Mouse (Mus musculus) granulocyte monocyte progenitor cell, adult 5-6 weeks (primary cell): Measurements from ENCODE around the gene Rps6ka4. TPM values are rescaled to one million over a fixed set of nuclear protein-coding genes. Genes with fewer than 3 reads are reported as not detected.

Experiments
- ATAC-seq: replicated peaks from 2 replicates; pipeline ENCODE4 v1.8.0; 2016; ENCODE audit warnings: mild to moderate bottlenecking, moderate TSS enrichment, inconsistent platforms; ENCODE audit not compliant: poor library complexity, severe bottlenecking
- total RNA-seq, 2 experiments: library from RNA; stranded (forward) in 1 of 2; stranded (reverse) in 1 of 2; fragments of 200-712, 200-1000 nt in 1 of 2; fragments of >200 nt in 1 of 2; fragmentation: Nextera tagmentation in 1 of 2; gene quantifications; 2 replicates each; pipeline ENCODE4 v1.2.3; 2014 to 2017

Gene Rps6ka4
- total RNA-seq, 2 experiments from 2014 or later, result 2.8 to 8.1 TPM

- ATAC-seq, result no peak
Observed at GRCm38 (mm10) chr19:6852393-6853305, 12.2 kb upstream of the Rps6ka4 start.

GRCm38 (mm10) chr19:6851497-6851896, 11.1 kb upstream of the Rps6ka4 start:
- no peak for ATAC-seq

DNA sequence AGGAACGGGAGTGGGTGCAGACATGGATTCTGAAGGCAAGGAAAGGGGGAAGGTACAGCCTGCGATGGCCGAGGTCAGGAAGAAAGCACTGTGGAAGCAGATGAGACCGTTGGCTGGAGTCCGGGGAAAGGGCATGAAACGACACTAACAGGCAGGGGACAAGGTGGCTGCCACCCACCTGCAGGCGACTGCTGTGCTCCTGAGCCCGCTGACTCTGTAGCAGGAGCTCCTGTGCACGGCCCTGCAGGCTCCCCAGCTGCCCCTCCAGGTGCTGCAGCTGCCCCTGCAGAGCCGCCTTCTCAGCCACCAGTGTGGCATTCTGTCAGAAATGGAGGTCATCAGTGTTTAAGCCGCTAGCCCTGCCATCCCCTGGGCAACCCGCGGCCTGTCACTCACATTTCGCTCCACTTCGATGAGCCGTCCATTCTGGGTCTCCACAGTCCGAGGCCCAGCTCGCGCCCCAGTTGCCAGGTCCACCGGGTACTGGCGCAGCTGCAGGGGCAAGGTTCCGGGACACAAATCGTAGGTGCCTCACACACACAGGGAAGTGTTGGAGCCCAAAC, 9.2 kb upstream of the Rps6ka4 start:
- ATAC-seq, result no peak

GRCm38 (mm10) chr19:6847841-6848517, 7.5 kb upstream of the Rps6ka4 start:
- no peak for ATAC-seq

GRCm38 (mm10) chr19:6846050-6846449, 5.6 kb upstream of the Rps6ka4 start:
- ATAC-seq, result no peak

- no peak for ATAC-seq
Observed at GRCm38 (mm10) chr19:6842353-6842752, 1.9 kb upstream of the Rps6ka4 start.

DNA sequence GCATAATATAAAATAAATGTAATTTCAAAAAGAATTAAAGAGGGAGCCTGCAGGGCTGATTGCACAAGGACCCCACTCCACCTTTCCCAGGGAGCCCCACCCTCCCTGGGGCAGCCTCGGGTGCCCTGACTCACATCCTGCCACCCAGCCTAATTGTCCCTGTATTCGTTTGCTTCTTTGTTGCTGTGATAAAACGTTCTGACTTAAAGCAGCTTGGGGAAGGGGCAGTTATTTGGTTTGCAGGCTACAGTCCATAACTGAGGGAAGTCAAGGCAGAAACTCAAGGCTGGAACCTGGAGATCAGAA, 809 bp upstream of the Rps6ka4 start:
- ATAC-seq, result peak; percentile 45; the same call in 1 of the 2 replicates

- ATAC-seq, result no peak
Observed at GRCm38 (mm10) chr19:6839615-6840474, 591 bp downstream of the Rps6ka4 start.

- ATAC-seq, result no peak
Observed at GRCm38 (mm10) chr19:6832363-6832762, 8.1 kb downstream of the Rps6ka4 start.

DNA sequence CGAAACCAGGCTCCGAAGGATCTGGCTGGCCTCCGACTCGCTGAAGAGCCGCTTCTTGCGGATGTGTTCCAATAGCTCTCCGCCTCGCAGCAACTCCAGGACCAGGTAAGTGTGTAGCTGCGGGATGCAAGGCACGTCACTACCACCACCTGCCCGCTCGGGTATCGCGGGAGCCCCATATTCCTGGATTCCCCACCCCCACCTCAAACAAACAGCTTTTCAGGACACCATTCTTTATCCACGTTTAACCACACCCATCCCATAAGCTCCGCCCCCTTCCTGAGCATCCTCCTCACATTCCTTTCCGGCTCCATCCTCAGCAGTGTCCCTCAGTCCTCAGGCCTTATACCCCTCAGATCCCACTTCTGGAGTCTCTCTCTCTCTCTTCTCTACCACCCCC, 9.1 kb downstream of the Rps6ka4 start:
- ATAC-seq, result no peak

- ATAC-seq, result no peak
Observed at GRCm38 (mm10) chr19:6830556-6831316, 9.7 kb downstream of the Rps6ka4 start.

- no peak for ATAC-seq
Observed at GRCm38 (mm10) chr19:6829870-6830555, 10.4 kb downstream of the Rps6ka4 start.

GRCm38 (mm10) chr19:6829069-6829468, 11.4 kb downstream of the Rps6ka4 start:
- no peak; the same call in 1 of the 2 replicates for ATAC-seq

GRCm38 (mm10) chr19:6826601-6827000, 13.8 kb downstream of the Rps6ka4 start:
- ATAC-seq, result no peak

DNA sequence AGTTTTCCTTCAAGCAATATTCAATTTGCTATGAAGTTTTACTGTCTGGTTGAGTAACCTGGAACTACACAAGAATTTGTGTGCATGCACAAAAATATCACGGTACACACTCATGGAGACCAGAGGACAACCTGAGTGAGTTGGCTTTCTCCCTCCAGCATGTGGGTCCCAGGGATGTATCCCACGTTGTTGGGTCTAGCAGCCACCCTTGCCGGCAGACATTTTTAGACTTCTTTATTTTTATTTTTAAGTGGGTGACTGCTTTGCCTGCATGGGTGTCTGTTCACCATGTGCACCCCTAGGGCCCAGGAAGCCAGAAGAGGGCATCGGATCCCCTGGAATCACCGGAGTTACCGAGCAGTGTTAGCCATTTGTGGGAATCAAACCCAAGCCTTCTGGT, 15.1 kb downstream of the Rps6ka4 start:
- no peak for ATAC-seq

DNA sequence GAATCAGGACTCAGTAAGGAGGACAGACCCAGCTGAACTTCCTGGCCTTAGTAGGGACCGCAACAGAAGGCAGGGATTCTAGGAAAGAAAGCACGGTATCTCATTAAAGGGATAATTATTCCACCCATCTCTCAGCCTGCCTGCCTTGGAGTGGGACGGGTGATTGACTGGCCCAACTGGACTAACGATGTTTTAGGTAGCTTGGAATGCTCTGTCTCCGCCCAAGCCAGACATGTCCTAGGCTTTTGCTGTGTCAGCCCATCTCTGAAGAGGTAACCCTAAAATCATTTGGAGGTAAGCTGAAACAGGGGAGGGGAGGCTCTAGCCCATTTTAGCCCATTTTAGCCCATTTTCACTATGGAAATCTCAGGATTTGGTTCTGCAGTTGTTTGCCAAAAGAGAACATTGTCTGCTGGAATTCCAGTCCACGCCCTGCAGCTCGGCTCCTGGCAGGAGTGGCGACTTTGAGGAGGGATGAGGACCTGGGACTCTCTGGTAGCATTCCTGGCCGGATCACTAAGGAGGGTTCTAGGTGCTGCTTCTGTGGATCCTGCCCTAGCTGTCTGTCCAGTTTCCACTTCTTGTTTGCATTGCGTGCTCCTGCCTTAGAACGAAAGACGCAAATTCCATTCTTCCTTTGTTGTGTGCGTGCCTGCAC, 19.8 kb downstream of the Rps6ka4 start:
- ATAC-seq, result no peak

DNA sequence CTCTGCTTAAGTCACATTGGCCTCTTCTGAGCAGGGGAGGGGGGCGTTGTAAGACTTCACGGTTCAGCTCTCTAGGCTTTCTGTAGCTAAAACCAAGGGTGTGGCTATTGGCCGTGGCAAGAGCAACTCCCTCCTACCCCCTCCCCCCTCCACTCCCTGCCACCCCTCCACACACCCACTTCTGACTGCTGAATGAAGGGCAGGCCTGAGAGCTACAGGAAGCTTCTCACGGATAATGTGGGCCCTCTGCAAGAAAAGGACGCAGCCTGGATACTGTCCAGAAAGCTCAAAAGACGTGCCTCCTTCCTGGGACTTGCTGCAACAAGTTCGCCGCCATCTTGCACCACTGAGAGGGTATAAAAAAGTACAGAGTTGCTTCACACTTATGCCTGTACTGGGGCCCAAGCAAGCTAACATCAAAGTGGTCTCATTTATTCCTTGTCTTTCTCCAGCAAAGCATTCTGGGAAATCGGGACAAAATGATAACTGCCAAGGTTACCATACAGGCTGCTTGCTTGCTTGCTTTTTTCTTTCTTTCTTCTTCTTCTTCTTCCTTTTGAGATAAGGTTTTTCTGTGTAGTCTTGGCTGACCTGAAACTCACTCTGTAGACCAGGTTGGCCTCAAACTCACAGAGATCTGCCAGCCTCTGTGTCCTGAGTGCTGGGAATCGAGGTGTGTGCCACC, 21.2 kb downstream of the Rps6ka4 start:
- ATAC-seq, result no peak

- ATAC-seq, result no peak
Observed at GRCm38 (mm10) chr19:6814958-6815357, 25.5 kb downstream of the Rps6ka4 start.
